ENCODE assay signal across 12 mouse cellular contexts in the genomic region with DNA sequence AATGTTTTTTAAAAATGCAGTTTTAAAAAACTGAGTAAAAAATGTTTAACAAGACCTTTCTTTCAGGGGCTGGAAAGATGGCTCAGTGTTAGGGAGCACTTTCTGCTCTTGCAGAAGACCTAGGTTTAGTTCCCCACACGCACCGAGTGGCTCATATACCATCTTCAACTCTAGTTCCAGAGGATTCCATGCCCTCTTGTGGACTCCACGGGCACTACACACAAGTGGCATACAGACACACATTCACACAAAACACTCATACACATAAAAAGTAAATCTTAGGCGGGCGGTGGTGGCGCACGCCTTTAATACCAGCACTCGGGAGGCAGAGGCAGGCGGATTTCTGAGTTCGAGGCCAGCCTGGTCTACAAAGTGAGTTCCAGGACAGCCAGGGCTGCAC. TPM values are rescaled to one million over a fixed set of nuclear protein-coding genes. Genes with fewer than 3 reads are reported as not detected.
DNase-seq lines count a peak whose midpoint lies in the region; ATAC-seq and TF ChIP-seq lines count a peak whose summit lies in the region.
"Had no signal": no experiment of that assay in that cellular context is flagged by ENCODE, and none has a peak within 500 bp of the region (broad histone marks: within the 10 kb centered on the region; RNA-seq: fewer than 3 reads in every experiment).

No protein-coding gene starts in this region.

- no peak for DNase-seq in gastrocnemius, adult 2 months
- no peak for DNase-seq in gastrocnemius, postnatal 10 days
- no peak for DNase-seq in lung, embryonic 14.5 days
- DNase-seq in lung, postnatal 14 days: no peak
- peak; percentile 72 for DNase-seq in ES-CJ7 (ENCODE audit: low read depth, low spot score)
- no peak for DNase-seq in frontal cortex, postnatal 36 days (ENCODE audit: low spot score in 2 of 2)
- no peak for DNase-seq in spleen, postnatal 14 days (ENCODE audit: low spot score in 2 of 2)
- DNase-seq: embryo, embryonic 11 days had no signal

- intact Hi-C loops in gastrocnemius, adult 2 months (cut with DNase I): loop anchor here (10.0 kb wide), 1 partner anchor 1141 kb away; no protein-coding TSS in a partner anchor

- no peaks in the 10 kb centered on the region for H3K4me1 ChIP-seq in lung, embryonic 14.5 days (ENCODE audit: insufficient read depth)
- H3K4me1 ChIP-seq: heart, embryonic 15.5 days had no signal

- H3K36me3 ChIP-seq in lung, embryonic 14.5 days (ENCODE audit: insufficient read depth): peaks cover 83% of the 10 kb centered on the region

- ATAC-seq in lung, embryonic 14.5 days (ENCODE audit: insufficient read depth): no peak
- ATAC-seq in megakaryocyte-erythroid progenitor cell, adult 5-6 weeks (replicated peaks; ENCODE audit: low FRiP score, low TSS enrichment, poor library complexity, severe bottlenecking): 0 out of 2 replicates have a peak, but pooled peaks have one; percentile 55

- no peak overlapping the region for H3K9ac ChIP-seq in lung, embryonic 14.5 days
- H3K9ac ChIP-seq: heart, embryonic 15.5 days had no signal

- H3K27ac ChIP-seq in gastrocnemius, adult 2 months: no peak overlapping the region
- H3K27ac ChIP-seq in lung, embryonic 14.5 days (ENCODE audit: low read depth): no peak overlapping the region
- H3K27ac ChIP-seq: heart, embryonic 15.5 days had no signal

- no peak overlapping the region for H3K4me3 ChIP-seq in gastrocnemius, adult 2 months
- H3K4me3 ChIP-seq in lung, embryonic 14.5 days (ENCODE audit: low read depth, low read length): no peak overlapping the region
- H3K4me3 ChIP-seq: heart, embryonic 15.5 days; megakaryocyte, embryonic 14.5 days had no signal

- TF ChIP-seq CTCF in gastrocnemius, adult 2 months (IDR thresholded peaks at IDR 0.05): peak; percentile 27; the same call in 1 of the 2 replicates
- peak; percentile 35 for TF ChIP-seq CTCF in lung, embryonic 14.5 days (IDR thresholded peaks at IDR 0.05; ENCODE audit: low read depth)

- H3K27me3 ChIP-seq in lung, embryonic 14.5 days (ENCODE audit: insufficient read depth, low read length): no peaks in the 10 kb centered on the region
- H3K27me3 ChIP-seq: heart, embryonic 15.5 days; megakaryocyte, embryonic 14.5 days had no signal

- H3K4me2 ChIP-seq in lung, embryonic 14.5 days: no peak overlapping the region
- H3K4me2 ChIP-seq: heart, embryonic 15.5 days had no signal

- 89% methylated on average over 10 of the region's 10 CpGs for WGBS in lung, embryonic 14.5 days

- no peaks in the 10 kb centered on the region for H3K9me3 ChIP-seq in lung, embryonic 14.5 days (ENCODE audit: low read depth, low read length)
- H3K9me3 ChIP-seq: G1E; heart, embryonic 15.5 days; megakaryocyte, embryonic 14.5 days had no signal

RNA-seq across cellular contexts. Expression of a gene that starts 27.3 kb away (rescaled TPM):
- 10 to 100 TPM; 39.5 to 41.3 TPM for total RNA-seq in gastrocnemius, adult 2 months (2021)
- 10 to 100 TPM; 34.8 to 39.4 TPM for total RNA-seq in gastrocnemius, postnatal 10 days (2021)
- 63.8 and 68.1 TPM in 2 replicates for polyA plus RNA-seq in lung, embryonic 14.5 days (2014; fragmentation: Nextera tagmentation; extraction: Ambion mirVana)
- 64.4 and 65.7 TPM in 2 replicates for total RNA-seq in megakaryocyte-erythroid progenitor cell, adult 5-6 weeks (2014; fragmentation: Nextera tagmentation)
- total RNA-seq in megakaryocyte-erythroid progenitor cell, adult 5-6 weeks (2017): 115 and 138 TPM in 2 replicates
